Mouse (Mus musculus): ENCODE data around the gene Cela3b.

The Cela3b gene

DNA sequence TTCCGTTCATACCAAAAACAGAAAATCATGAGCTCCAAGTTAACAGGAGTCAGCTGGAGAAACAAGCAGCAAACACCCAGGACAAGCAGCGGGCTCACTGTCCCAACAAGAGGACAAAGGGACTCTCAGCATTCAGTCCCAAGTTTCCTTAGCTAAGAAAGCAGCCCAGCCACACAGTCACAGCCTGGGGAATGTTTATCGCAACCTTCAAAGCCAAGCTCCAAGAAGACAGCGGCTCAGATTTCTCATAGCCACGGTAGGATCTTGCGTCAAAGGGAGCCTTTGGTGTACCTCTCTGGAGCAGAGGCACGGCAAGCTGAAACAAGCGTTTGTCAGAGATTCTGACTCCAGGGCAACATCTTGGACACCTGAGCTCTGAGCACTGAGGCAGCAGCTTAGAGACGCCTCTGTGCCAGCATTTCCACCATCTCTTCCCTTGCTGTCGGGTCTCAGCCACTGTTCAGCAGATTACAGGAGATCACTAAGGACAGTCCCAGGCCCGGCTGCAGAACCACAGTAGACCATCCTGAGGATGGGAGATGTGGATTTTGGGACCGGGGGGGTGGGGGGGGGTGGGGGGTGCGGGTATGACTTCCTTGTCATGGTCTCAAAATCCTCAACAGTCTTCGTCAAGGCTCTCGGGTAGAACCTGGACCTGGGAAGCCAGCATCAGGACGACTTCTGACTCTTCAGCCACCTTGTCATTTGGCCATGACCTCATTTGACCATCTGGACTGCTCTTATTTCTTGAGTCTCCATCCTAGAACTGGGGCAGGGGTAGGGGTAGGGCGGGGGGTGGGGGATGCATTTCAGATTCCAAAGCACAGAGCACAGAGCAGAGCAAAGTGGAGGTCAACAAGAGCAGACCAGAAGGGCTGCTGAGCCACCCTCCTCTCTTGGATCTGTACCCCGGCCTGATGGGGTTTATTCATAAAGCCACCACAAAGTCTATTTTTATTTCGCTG is 54.7 kb downstream of the Cela3b start:
- DNase-seq (ENCODE audit: low spot score in 2 of 2): no peak

DNA sequence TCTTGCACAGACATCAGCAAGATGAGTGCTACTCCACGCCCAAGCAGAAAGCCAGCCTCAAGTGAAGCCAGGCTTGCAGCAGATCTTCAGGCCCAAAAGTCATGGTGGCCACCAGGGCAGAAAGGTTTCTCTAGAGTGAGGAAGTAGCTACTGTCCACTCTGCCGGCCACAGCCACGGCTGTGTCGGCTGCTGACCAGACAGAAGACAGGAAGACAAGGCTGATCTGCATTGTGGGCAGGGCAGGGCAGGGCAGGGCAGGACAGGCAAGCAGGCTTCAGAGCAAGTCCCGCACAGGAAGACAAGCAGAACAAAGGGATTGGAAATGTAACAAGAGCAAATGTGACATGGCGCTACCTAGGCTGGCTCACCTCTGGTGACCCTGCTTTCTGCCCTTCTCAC is 56.6 kb downstream of the Cela3b start:
- no peak for DNase-seq (ENCODE audit: low spot score in 2 of 2)

DNA sequence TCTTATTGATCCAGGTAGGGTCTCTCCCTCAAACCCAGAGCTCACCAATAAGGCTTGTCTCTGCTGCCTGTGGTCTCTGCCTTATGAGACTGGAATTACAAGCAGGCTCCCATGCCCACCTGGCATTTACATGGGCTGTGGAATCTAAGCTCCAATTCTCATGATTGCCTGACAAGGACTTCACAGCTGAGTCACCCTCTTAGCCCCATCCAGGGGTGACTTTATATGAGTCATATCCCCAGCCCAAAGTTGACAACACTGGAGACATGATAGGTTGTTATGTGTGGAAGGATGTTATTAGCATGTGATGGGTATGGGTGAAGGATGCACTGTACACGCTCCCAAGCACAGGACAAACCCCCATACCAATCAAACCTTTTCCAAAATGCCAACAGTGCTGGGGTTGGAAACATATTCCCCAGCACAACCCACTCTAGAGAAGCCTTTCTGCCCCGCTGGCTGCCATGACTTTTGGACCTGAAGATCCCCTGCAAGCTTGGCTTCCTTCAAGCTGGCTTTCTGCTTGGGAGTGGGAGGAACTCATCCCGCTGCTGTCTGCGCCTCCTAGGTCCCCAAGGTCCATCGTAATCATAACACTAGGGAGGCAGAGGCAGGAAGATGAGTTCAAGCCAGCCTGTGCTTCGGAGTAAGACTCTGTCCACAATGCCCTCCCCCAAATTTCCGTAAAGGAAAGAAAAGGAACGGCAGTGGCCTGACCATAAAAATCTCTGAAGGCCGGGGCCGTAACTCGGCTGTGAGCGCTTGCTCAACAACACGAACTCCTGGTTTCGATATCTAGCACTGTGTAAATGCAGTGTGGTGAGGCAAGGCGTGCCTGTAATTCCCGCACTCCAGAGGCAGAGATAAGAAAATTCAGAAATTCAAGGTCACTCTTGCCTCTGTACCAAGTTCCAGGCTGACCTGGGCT is 58.5 kb downstream of the Cela3b start:
- DNase-seq (ENCODE audit: low spot score in 2 of 2): no peak
